Mouse (Mus musculus): ENCODE results near the gene Cuedc1.

DNA sequence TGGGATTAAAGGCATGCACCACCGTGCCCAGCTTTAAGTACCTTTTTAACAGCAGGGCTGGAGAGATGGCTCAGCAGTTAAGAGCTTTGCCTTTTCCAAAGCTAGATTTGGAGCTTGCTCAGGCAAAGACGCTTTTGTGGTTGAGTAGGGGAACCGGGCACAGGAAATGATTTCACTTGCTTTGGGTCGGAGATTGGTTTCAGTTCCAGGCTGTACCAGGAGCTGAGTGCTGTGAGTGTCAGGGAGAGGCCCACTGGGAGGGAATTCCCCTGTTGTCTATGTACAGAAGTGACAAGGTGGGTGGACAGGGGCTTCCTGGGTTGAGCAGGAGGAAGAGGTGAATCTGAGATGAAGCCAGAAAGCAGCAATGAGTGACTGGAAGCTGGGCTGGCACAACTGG lies 9.5 kb downstream of the Cuedc1 start:
- TF ChIP-seq CTCF (IDR thresholded peaks at IDR 0.05; ENCODE audit: extremely low read depth, insufficient read depth, insufficient read length, insufficient replicate concordance), result no peak
- no peak for TF ChIP-seq POLR2A (IDR thresholded peaks at IDR 0.05; ENCODE audit: low read depth, low read length)

Data from spleen, adult 2 months (tissue).